Mouse (Mus musculus) heart, adult 9 months (tissue): Measurements from ENCODE around the gene Cnksr1.
A peak's percentile ranks its signal among the peaks of the same experiment; 100 is the strongest.
"Not testable (repeated sequence)": the region's sequence is repeated elsewhere in the genome, so short reads cannot be mapped to it uniquely, and the experiment has no call there.

ENCODE experiments used
- DNase-seq, 2 experiments: peaks; one replicate each; pipeline ENCODE4 v3.0.0; 2022; ENCODE audit warnings: low spot score in 2 of 2

Cnksr1 gene

GRCm38 (mm10) chr4:134238279-134238651, at the start of gene Cnksr1:
Cnksr1 (minus strand) TSS chr4:134238399.
- peak in 1 of 2 experiments; percentile 69 for DNase-seq

- peak; percentile 62 to 72 for DNase-seq
Measured at GRCm38 (mm10) chr4:134287575-134288025, 49.4 kb upstream of the Cnksr1 start, which contains the start of gene Pdik1l. Pdik1l (minus strand) TSS chr4:134287895.

GRCm38 (mm10) chr4:134287168-134287564, 49.0 kb upstream of the Cnksr1 start:
- peak; percentile 93 to 94 for DNase-seq

GRCm38 (mm10) chr4:134286226-134287167, 48.3 kb upstream of the Cnksr1 start:
- DNase-seq: no peak

- DNase-seq: no peak
Measured at GRCm38 (mm10) chr4:134284942-134285341, 46.7 kb upstream of the Cnksr1 start.

GRCm38 (mm10) chr4:134273417-134274345, 35.5 kb upstream of the Cnksr1 start:
- DNase-seq: no peak

GRCm38 (mm10) chr4:134272731-134273416, 34.7 kb upstream of the Cnksr1 start:
- no peak for DNase-seq

GRCm38 (mm10) chr4:134271979-134272378, 33.8 kb upstream of the Cnksr1 start:
- no peak for DNase-seq

- not testable (repeated sequence) for DNase-seq
Measured at GRCm38 (mm10) chr4:134269622-134270021, 31.4 kb upstream of the Cnksr1 start.

- peak in 1 of 2 experiments; percentile 10 for DNase-seq
Measured at GRCm38 (mm10) chr4:134268102-134268655, 30.0 kb upstream of the Cnksr1 start.

GRCm38 (mm10) chr4:134265860-134266585, 27.8 kb upstream of the Cnksr1 start:
- DNase-seq: peak in 1 of 2 experiments; percentile 1

- peak in 1 of 2 experiments; percentile 57 for DNase-seq
Measured at GRCm38 (mm10) chr4:134263191-134263590, 25.0 kb upstream of the Cnksr1 start.

GRCm38 (mm10) chr4:134258354-134258753, 20.2 kb upstream of the Cnksr1 start:
- DNase-seq: no peak

GRCm38 (mm10) chr4:134257198-134258009, 19.2 kb upstream of the Cnksr1 start:
- DNase-seq: no peak

GRCm38 (mm10) chr4:134256407-134257197, 18.4 kb upstream of the Cnksr1 start:
- peak; percentile 33 to 55 for DNase-seq

GRCm38 (mm10) chr4:134255854-134256253, 17.7 kb upstream of the Cnksr1 start:
- DNase-seq: no peak

- DNase-seq: no peak
Measured at GRCm38 (mm10) chr4:134254835-134255234, 16.6 kb upstream of the Cnksr1 start.

- peak in 1 of 2 experiments; percentile 33 for DNase-seq
Measured at GRCm38 (mm10) chr4:134253722-134254324, 15.6 kb upstream of the Cnksr1 start, which contains the start of gene Grrp1. Grrp1 (minus strand) TSS chr4:134254106.
